Mouse (Mus musculus) liver, embryonic 14.5 days (tissue): ENCODE measurements around the gene A230050P20Rik. TPM values are rescaled to one million over a fixed set of nuclear protein-coding genes. Genes with fewer than 3 reads are reported as not detected.

ENCODE experiments used
- ATAC-seq: fragments of 200-750 bp; cut with Nextera tagmentation; 2 replicates; pipeline ENCODE4 v1.8.0; 2017; ENCODE audit warnings: moderate number of reproducible peaks, mild to moderate bottlenecking, moderate library complexity; ENCODE audit not compliant: insufficient read depth
- DNase-seq, 3 experiments: peaks; one replicate each; pipeline ENCODE4 v3.0.0-alpha.2; 2012 to 2013; ENCODE audit warnings: low read depth in 3 of 3, low spot score in 3 of 3
- H3K27ac ChIP-seq: fragments of 300-500 bp; sonication (generic); 2 replicates; pipeline ENCODE4 v1.5.1; 2014; ENCODE audit warnings: moderate library complexity, mild to moderate bottlenecking, control low read depth, inconsistent platforms
- H3K27me3 ChIP-seq: fragments of 300-500 bp; sonication (generic); 2 replicates; pipeline ENCODE4 v1.6.1; 2014; ENCODE audit warnings: mild to moderate bottlenecking, low read length, moderate library complexity; ENCODE audit not compliant: control insufficient read depth, insufficient read depth
- H3K36me3 ChIP-seq: fragments of 300-500 bp; sonication (generic); replicated peaks from 2 replicates; pipeline ENCODE4 v1.6.1; 2014; ENCODE audit warnings: low read depth; ENCODE audit not compliant: control insufficient read depth, insufficient read depth
- H3K4me1 ChIP-seq, 2 experiments: fragments of 200-500 bp in 1 of 2; fragments of 300-500 bp in 1 of 2; sonication (generic) in 1 of 2; replicated peaks; 2 replicates each; pipeline ENCODE4 v1.6.1; 2012 to 2014; ENCODE audit warnings: antibody characterized with exemption in 1 of 2, inconsistent platforms in 1 of 2, low read length in 1 of 2; ENCODE audit not compliant: control insufficient read depth in 2 of 2, insufficient read depth in 2 of 2
- H3K4me2 ChIP-seq: fragments of 300-500 bp; sonication (generic); 2 replicates; pipeline ENCODE4 v1.6.1; 2014; ENCODE audit warnings: low read depth, mild to moderate bottlenecking, control low read depth, moderate library complexity
- H3K4me3 ChIP-seq, 2 experiments: fragments of 200-500 bp in 1 of 2; fragments of 300-500 bp in 1 of 2; sonication (generic) in 1 of 2; 2 replicates each; pipeline ENCODE4 v1.5.1; 2012 to 2014; ENCODE audit warnings: low read depth in 2 of 2, low read length in 2 of 2, mild to moderate bottlenecking in 2 of 2, control low read depth in 1 of 2, inconsistent platforms in 1 of 2, moderate library complexity in 1 of 2; ENCODE audit not compliant: insufficient read depth in 1 of 2
- H3K9ac ChIP-seq: fragments of 300-500 bp; sonication (generic); replicated peaks from 2 replicates; pipeline ENCODE4 v1.6.1; 2014; ENCODE audit warnings: mild to moderate bottlenecking, control low read depth, moderate library complexity
- H3K9me3 ChIP-seq: fragments of 300-500 bp; sonication (generic); 2 replicates; pipeline ENCODE4 v1.6.1; 2016; ENCODE audit warnings: low read length, mixed read lengths; ENCODE audit not compliant: control insufficient read depth
- CTCF ChIP-seq: IDR thresholded peaks from 2 replicates; pipeline ENCODE4 v1.5.1; 2016; ENCODE audit warnings: antibody characterized with exemption, low read depth, control low read depth
- EP300 ChIP-seq: IDR thresholded peaks from 2 replicates; pipeline ENCODE4 v1.6.1; 2016; ENCODE audit warnings: antibody characterized with exemption, low read depth
- WGBS: fragments of 180-500 bp; shearing (Covaris S2); extraction: QIAGEN DNeasy Blood & Tissue Kit; methylation state at CpG from one replicate; pipeline ENCODE4 v1.1.7; 2014; ENCODE audit not compliant: insufficient replicate concordance; 5-methylcytosine and 5-hydroxymethylcytosine counted together
- polyA plus RNA-seq, 2 experiments: library from polyadenylated mRNA; depleted of rRNA in 1 of 2; stranded (reverse) in 1 of 2; unstranded in 1 of 2; fragments of >200 nt; fragmentation: Nextera tagmentation in 1 of 2; extraction: Ambion mirVana in 1 of 2; gene quantifications; 2 replicates each; pipeline versions ENCODE4 v1.2.1 to v1.2.3; 2012 to 2014

Gene A230050P20Rik
- polyA plus RNA-seq, 2 experiments = 1.1 to 11.5 TPM

- Histone ChIP-seq H3K27me3 (no peaks in the 10 kb centered on the region), H3K9ac (peak overlapping the region; percentile 81), H3K36me3 (peaks cover 42% of the 10 kb centered on the region), H3K27ac (peak overlapping the region; percentile 79), H3K9me3 (no peaks in the 10 kb centered on the region; the same call in 1 of the 2 replicates), H3K4me3 (peak overlapping the region; percentile 58 to 70), H3K4me1 (peaks cover 9 to 15% of the 10 kb centered on the region in 2 experiments), H3K4me2 (peak overlapping the region; percentile 82)
- peak; percentile 63 to 69 (median 64) for DNase-seq
- 27% methylated on average over 29 of the region's 29 CpGs for WGBS
- ATAC-seq = peak; percentile 64
- TF ChIP-seq CTCF (no peak), EP300 (peak; percentile 61)
Observed at GRCm38 (mm10) chr9:20889185-20890141, 21.0 kb downstream of the A230050P20Rik start.

GRCm38 (mm10) chr9:20890411-20890810, 22.0 kb downstream of the A230050P20Rik start:
- ATAC-seq (no peak), DNase-seq (no peak)
- Histone ChIP-seq H3K4me2 (peak overlapping the region; percentile 82), H3K9ac (no peak overlapping the region), H3K4me1 (peaks cover 9 to 15% of the 10 kb centered on the region in 2 experiments), H3K27me3 (no peaks in the 10 kb centered on the region), H3K9me3 (no peaks in the 10 kb centered on the region), H3K27ac (peak overlapping the region; percentile 79), H3K36me3 (peaks cover 52% of the 10 kb centered on the region), H3K4me3 (peak overlapping the region in 1 of 2 experiments; percentile 70; a peak in 2 of 4 replicates)
- TF ChIP-seq CTCF (no peak), EP300 (no peak)
- 78% methylated on average over 5 of the region's 5 CpGs for WGBS

GRCm38 (mm10) chr9:20891339-20892103, 23.1 kb downstream of the A230050P20Rik start:
- Histone ChIP-seq H3K36me3 (peaks cover 60% of the 10 kb centered on the region), H3K4me3 (no peak overlapping the region), H3K4me2 (no peak overlapping the region), H3K9ac (no peak overlapping the region), H3K27ac (no peak overlapping the region), H3K4me1 (peaks cover 9 to 15% of the 10 kb centered on the region in 2 experiments), H3K9me3 (no peaks in the 10 kb centered on the region), H3K27me3 (no peaks in the 10 kb centered on the region)
- ATAC-seq (no peak), DNase-seq (no peak)
- TF ChIP-seq CTCF (no peak), EP300 (no peak)
- WGBS = 73% methylated on average over 26 of the region's 26 CpGs

GRCm38 (mm10) chr9:20892104-20892653, 23.7 kb downstream of the A230050P20Rik start:
- Histone ChIP-seq H3K27me3 (no peaks in the 10 kb centered on the region), H3K4me1 (peaks cover 9 to 16% of the 10 kb centered on the region in 2 experiments), H3K36me3 (peaks cover 60% of the 10 kb centered on the region), H3K4me3 (no peak overlapping the region), H3K27ac (no peak overlapping the region), H3K4me2 (no peak overlapping the region), H3K9me3 (no peaks in the 10 kb centered on the region), H3K9ac (no peak overlapping the region)
- DNase-seq = no peak
- ATAC-seq = no peak
- 42% methylated on average over 5 of the region's 5 CpGs for WGBS
- TF ChIP-seq CTCF (no peak), EP300 (no peak)
